Mouse (Mus musculus) cerebellum, postnatal 25 days (tissue): ENCODE measurements around the gene Bicd1.

Experiments used
- DNase-seq, 2 experiments: peaks; one replicate each; pipeline ENCODE4 v3.0.0; 2021; ENCODE audit warnings: mixed read lengths in 2 of 2

The Bicd1 gene

DNA sequence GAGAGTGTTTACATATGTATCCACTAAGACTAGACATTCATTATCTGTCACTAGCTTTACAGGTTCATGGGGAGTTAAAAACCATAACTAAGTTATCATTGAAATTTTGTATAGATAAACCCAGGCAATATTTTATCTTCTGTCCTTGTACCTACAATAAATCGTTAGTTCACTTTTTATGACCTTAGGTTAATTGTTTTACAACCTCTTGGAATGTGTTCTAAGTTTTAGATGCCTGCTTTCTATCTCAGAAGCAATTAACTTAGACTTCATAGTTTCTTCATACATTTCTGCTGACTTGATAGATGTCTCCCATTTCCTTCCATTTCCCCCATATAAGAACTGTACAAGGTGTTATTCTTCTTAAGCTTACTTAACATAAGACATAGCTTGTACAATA lies 158.5 kb downstream of the Bicd1 start:
- no peak for DNase-seq

DNA sequence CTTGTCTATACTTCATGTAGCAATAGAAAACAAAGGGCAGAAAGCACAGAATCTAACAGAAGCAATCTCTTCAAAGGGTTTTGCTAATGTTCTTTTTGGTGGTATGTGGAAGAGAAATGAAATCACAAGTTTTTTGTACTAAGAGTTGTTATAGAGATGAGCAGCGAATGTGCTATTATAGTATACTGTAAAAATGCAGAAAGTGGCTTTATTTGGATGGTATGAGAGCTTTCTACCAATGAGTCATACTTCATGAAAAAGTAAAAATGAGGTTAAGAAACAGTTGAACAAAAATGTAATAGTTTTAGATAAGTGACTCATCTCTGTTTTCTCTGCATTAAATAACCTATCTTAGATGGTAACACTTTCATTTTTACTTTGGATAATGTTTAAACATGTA lies 165.6 kb downstream of the Bicd1 start:
- DNase-seq = no peak

DNA sequence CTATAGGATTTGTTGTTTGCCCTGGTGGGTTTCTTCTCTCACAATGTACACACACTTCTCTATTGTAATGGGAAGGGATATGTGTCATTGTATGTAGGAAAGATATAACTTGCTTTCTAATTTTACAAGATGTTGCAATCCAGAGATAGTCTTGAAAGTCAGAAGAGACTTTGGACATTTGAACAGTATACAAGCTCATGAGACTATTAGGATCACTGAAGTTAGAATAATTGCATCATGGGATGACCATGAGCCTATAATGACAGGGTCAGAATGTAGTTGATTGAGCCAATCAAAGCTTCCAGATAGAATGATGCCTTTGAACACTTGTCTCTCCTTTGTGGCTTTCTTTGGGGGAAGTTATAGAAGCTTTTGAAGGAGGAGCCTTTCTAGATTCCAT lies 171.4 kb downstream of the Bicd1 start:
- no peak for DNase-seq

DNA sequence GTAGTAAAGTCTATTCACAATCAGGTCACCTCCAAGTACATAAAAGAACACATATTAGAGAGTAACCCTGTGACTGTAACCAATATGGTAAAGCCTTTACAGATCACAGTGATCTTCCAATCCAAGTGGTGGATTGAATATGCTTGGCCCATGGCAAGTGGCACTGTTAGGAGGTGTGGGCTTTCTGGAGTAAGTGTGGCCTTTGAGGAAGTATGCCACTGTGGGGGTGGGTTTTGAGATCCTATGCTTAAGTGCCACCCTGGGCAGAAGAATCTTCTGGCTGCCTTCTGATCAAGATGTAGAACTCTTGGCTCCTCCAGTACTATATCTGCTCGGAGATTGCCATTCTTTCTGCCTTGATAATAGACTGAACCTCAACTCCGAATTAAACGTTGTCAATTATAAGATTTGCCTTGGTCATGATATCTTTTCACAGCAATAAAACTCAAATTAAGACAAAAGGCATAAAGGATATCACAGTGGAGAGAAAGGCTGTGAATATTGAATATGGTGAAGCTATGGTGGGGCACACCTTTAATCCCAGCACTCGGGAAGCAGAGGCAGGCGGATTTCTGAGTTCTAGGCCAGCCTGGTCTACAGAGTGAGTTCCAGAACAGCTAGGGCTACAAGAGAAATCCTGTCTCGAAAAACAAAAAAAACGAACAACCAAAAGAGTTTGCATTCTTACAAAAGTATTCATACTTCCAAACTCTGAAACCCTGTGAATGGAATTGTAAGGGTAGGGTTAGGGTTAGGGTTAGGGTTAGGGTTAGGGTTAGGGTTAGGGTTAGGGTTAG lies 177.2 kb downstream of the Bicd1 start:
- no peak for DNase-seq
